Mouse (Mus musculus) thymus, adult 2 months (tissue): ENCODE data around the gene Pml. TPM values are rescaled to one million over a fixed set of nuclear protein-coding genes. Genes with fewer than 3 reads are reported as not detected.
A peak's percentile ranks its signal among the peaks of the same experiment; 100 is the strongest.

Experiments used
- DNase-seq: peaks from one replicate; pipeline ENCODE4 v3.0.0; 2021
- H3K27ac ChIP-seq: fragments of 200-500 bp; 2 replicates; pipeline ENCODE4 v1.5.1; 2012; ENCODE audit warnings: low read length, control low read depth; ENCODE audit not compliant: control insufficient read depth, insufficient read depth
- H3K27me3 ChIP-seq: fragments of 200-500 bp; 2 replicates; pipeline ENCODE4 v1.6.1; 2012; ENCODE audit warnings: mild to moderate bottlenecking, low read length, moderate library complexity, mixed read lengths; ENCODE audit not compliant: control insufficient read depth, insufficient read depth
- H3K36me3 ChIP-seq: fragments of 200-500 bp; 2 replicates; pipeline ENCODE4 v1.6.1; 2012; ENCODE audit warnings: mild to moderate bottlenecking, low read length, moderate library complexity; ENCODE audit not compliant: control insufficient read depth, insufficient read depth
- H3K4me1 ChIP-seq: fragments of 200-500 bp; replicated peaks from 2 replicates; pipeline ENCODE4 v1.6.1; 2012; ENCODE audit warnings: low read length; ENCODE audit not compliant: control insufficient read depth, insufficient read depth
- H3K4me3 ChIP-seq: fragments of 200-500 bp; 2 replicates; pipeline ENCODE4 v1.5.1; 2012; ENCODE audit warnings: mild to moderate bottlenecking, low read length, control low read depth, moderate library complexity; ENCODE audit not compliant: control insufficient read depth, insufficient read depth
- CTCF ChIP-seq: fragments of 200-500 bp; IDR thresholded peaks from 2 replicates; pipeline ENCODE4 v1.5.1; 2012; ENCODE audit warnings: mild to moderate bottlenecking, control low read depth, low read length, moderate library complexity, borderline replicate concordance; ENCODE audit not compliant: control insufficient read depth, poor library complexity, insufficient read depth; ENCODE audit errors: extremely low read depth
- POLR2A ChIP-seq: fragments of 200-500 bp; IDR thresholded peaks from 2 replicates; pipeline ENCODE4 v1.6.1; 2012; ENCODE audit warnings: mild to moderate bottlenecking, low read length, control low read depth, moderate library complexity; ENCODE audit not compliant: control insufficient read depth, poor library complexity, insufficient read depth; ENCODE audit errors: extremely low read depth
- WGBS: fragments of 180-500 bp; shearing (Covaris S2); methylation state at CpG from one replicate; pipeline ENCODE4 v1.1.7; 2018; 5-methylcytosine and 5-hydroxymethylcytosine counted together
- polyA plus RNA-seq: library from polyadenylated mRNA; depleted of rRNA; stranded (reverse); fragments of >200 nt; gene quantifications from 2 replicates; pipeline ENCODE4 v1.2.3, GENCODE M21; 2012

The Pml gene
- polyA plus RNA-seq, 1 experiment: 74.1 TPM

DNA sequence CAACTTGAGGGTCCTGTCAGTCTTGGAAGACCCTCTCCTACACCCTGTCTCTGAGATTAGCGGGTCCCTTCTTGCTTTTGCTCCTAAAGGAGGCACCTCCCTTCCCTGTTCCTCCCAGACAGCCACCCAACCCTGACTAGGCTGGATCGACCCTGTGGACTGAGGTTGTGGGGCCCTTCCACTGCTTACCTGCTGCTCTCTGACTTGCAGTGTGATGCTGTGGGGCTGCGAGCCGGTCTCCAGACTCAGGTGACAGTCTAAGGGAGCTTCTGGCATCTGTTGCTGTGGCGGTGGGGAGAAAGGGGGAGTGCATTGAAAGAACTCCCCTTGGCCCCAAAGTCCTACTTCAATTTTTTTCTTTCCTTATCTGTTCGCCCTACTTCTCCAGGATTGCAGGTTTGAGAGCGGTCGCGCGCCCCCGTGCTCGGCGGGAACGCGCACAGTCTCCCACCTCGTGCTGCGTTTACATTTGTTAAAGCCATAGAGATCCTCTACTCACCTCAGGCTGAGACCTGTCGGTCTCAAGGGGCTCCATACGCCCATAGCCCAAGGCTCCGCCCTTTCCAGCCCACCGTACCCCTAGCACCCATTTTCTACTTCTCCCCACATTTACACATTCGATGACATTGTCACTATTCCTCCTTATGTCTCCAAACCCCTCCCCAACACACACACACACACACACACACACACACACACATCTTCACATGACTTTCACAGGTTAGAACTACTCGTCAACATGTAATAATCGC lies 48.3 kb downstream of the Pml start:
- no peak overlapping the region for H3K27ac ChIP-seq
- peaks cover 17% of the 10 kb centered on the region; the same call in 1 of the 2 replicates for H3K4me1 ChIP-seq
- H3K4me3 ChIP-seq: no peak overlapping the region
- DNase-seq: no peak
- H3K36me3 ChIP-seq: no peaks in the 10 kb centered on the region
- WGBS: 10% methylated on average over 24 of the region's 24 CpGs
- no peak for TF ChIP-seq CTCF
- TF ChIP-seq POLR2A: no peak
- H3K27me3 ChIP-seq: peaks cover 36% of the 10 kb centered on the region; the same call in 1 of the 2 replicates

DNA sequence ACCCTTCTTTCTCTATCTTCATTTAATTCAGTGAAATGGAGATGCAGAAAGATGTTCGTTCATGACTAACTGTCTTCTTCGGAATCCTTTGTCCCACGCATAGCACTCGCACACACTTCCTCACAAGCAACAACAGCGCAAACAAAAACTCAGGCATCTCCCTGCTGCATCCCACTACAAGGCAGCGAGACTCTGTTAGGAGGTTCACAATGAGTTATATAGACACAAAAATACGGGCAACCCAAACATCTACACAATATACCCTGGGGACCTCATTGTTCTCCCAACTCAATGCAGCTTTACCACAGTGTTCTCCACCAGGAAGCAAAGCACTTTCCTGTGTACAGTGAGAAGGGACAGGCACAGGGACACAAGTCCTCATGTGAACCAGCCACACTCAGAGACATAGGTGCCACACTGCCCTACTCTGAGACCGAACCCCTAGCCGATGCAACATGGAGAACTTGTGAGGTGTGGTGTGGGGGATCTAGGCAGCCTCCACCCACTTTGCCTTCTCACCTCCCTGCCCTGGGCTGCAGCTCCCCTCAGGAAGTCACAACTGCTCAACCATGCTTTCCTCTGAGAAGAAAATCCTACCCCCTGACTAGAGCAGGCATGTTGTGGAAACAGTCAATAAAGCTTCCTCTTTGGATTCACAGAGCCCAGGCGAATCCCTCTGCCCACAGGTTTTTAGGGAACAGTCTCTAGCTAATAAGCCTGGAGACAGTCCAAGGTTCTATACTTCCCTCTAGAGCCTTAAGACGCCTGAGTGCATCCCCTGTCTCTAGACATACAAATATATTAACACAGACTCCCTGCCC lies 49.1 kb downstream of the Pml start:
- Histone ChIP-seq H3K27ac (no peak overlapping the region), H3K27me3 (peaks cover 36% of the 10 kb centered on the region; the same call in 1 of the 2 replicates), H3K36me3 (no peaks in the 10 kb centered on the region), H3K4me1 (peaks cover 17% of the 10 kb centered on the region; the same call in 1 of the 2 replicates), H3K4me3 (no peak overlapping the region)
- WGBS: 14% methylated on average over 11 of the region's 11 CpGs
- DNase-seq: no peak
- no peak for TF ChIP-seq CTCF
- no peak for TF ChIP-seq POLR2A

GRCm38 (mm10) chr9:58199381-58200269 lies 50.0 kb downstream of the Pml start:
- no peaks in the 10 kb centered on the region for H3K36me3 ChIP-seq
- 7% methylated on average over 41 of the region's 41 CpGs for WGBS
- TF ChIP-seq POLR2A (no peak), CTCF (no peak)
- H3K27me3 ChIP-seq: peaks cover 36% of the 10 kb centered on the region; the same call in 1 of the 2 replicates
- no peak overlapping the region for H3K4me3 ChIP-seq
- no peak for DNase-seq
- peaks cover 17% of the 10 kb centered on the region; the same call in 1 of the 2 replicates for H3K4me1 ChIP-seq
- no peak overlapping the region for H3K27ac ChIP-seq

- no peak for TF ChIP-seq POLR2A
- TF ChIP-seq CTCF: no peak
- no peak overlapping the region for H3K4me3 ChIP-seq
- WGBS: 5% methylated on average over 38 of the region's 38 CpGs
- DNase-seq: no peak
- peaks cover 36% of the 10 kb centered on the region; the same call in 1 of the 2 replicates for H3K27me3 ChIP-seq
- no peaks in the 10 kb centered on the region for H3K36me3 ChIP-seq
- H3K27ac ChIP-seq: no peak overlapping the region
- peaks cover 15% of the 10 kb centered on the region; the same call in 1 of the 2 replicates for H3K4me1 ChIP-seq
Observed at GRCm38 (mm10) chr9:58198801-58199371, 50.7 kb downstream of the Pml start.

- DNase-seq: peak; percentile 29
- peaks cover 29% of the 10 kb centered on the region; the same call in 1 of the 2 replicates for H3K27me3 ChIP-seq
- no peak overlapping the region for H3K4me3 ChIP-seq
Observed at GRCm38 (mm10) chr9:58197781-58198701, 51.5 kb downstream of the Pml start.

More at GRCm38 (mm10) chr9:58197781-58198701, 51.5 kb downstream of the Pml start:
- H3K27ac ChIP-seq: no peak overlapping the region
- H3K36me3 ChIP-seq: no peaks in the 10 kb centered on the region
- TF ChIP-seq CTCF: no peak
- peak; percentile 20; the same call in 1 of the 2 replicates for TF ChIP-seq POLR2A
- peaks cover 15% of the 10 kb centered on the region; the same call in 1 of the 2 replicates for H3K4me1 ChIP-seq
- 5% methylated on average over 58 of the region's 58 CpGs for WGBS
